Mouse (Mus musculus): ENCODE measurements around the gene Fam131a. TPM values are rescaled to one million over a fixed set of nuclear protein-coding genes. Genes with fewer than 3 reads are reported as not detected.
A peak's percentile ranks its signal among the peaks of the same experiment; 100 is the strongest.

The Fam131a gene
- total RNA-seq, 2 experiments from 2014 or later = 264 to 267 TPM

- no peak for DNase-seq (ENCODE audit: extremely low spot score in 1 of 2, low spot score in 2 of 2)
- intact Hi-C loops (cut with DNase I) = loop anchor here (5.0 kb wide), 1 partner anchor 479 kb away; no protein-coding TSS in a partner anchor
These were observed 19.8 kb downstream of the Fam131a start for GRCm38 (mm10) chr16:20712889-20713288.

GRCm38 (mm10) chr16:20714307-20715080 lies 21.5 kb downstream of the Fam131a start:
- DNase-seq (ENCODE audit: extremely low spot score in 1 of 2, low spot score in 2 of 2) = no peak
- intact Hi-C loops (cut with DNase I) = loop anchor here (5.0 kb wide), 1 partner anchor 478 kb away; no protein-coding TSS in a partner anchor

GRCm38 (mm10) chr16:20715161-20715560 lies 22.1 kb downstream of the Fam131a start:
- DNase-seq (ENCODE audit: extremely low spot score in 1 of 2, low spot score in 2 of 2) = no peak
- intact Hi-C loops (cut with DNase I) = no loop called here

- intact Hi-C loops (cut with DNase I) = no loop called here
- no peak for DNase-seq (ENCODE audit: extremely low spot score in 1 of 2, low spot score in 2 of 2)
These were observed 22.5 kb downstream of the Fam131a start for GRCm38 (mm10) chr16:20715566-20715965.

GRCm38 (mm10) chr16:20715976-20716840 lies 23.2 kb downstream of the Fam131a start:
- DNase-seq (ENCODE audit: extremely low spot score in 1 of 2, low spot score in 2 of 2) = peak; percentile 73 to 88
- intact Hi-C loops (cut with DNase I) = no loop called here

- intact Hi-C loops (cut with DNase I) = no loop called here
- DNase-seq (ENCODE audit: extremely low spot score in 1 of 2, low spot score in 2 of 2) = no peak
These were observed 23.8 kb downstream of the Fam131a start for GRCm38 (mm10) chr16:20716841-20717180.

GRCm38 (mm10) chr16:20717181-20717977 lies 24.3 kb downstream of the Fam131a start, which contains the start of the genes Polr2h and Clcn2:
TSS of gene Polr2h (plus strand) at chr16:20717665.
TSS of gene Clcn2 (minus strand) at chr16:20717746.
- peak; percentile 96 to 98 for DNase-seq (ENCODE audit: extremely low spot score in 1 of 2, low spot score in 2 of 2)
- intact Hi-C loops (cut with DNase I) = no loop called here

- no peak for DNase-seq (ENCODE audit: extremely low spot score in 1 of 2, low spot score in 2 of 2)
- intact Hi-C loops (cut with DNase I) = no loop called here
These were observed 25.1 kb downstream of the Fam131a start for GRCm38 (mm10) chr16:20717978-20718670.

- intact Hi-C loops (cut with DNase I) = no loop called here
- no peak for DNase-seq (ENCODE audit: extremely low spot score in 1 of 2, low spot score in 2 of 2)
These were observed 28.8 kb downstream of the Fam131a start for GRCm38 (mm10) chr16:20721808-20722207.

GRCm38 (mm10) chr16:20722736-20723135 lies 29.7 kb downstream of the Fam131a start:
- intact Hi-C loops (cut with DNase I) = no loop called here
- no peak for DNase-seq (ENCODE audit: extremely low spot score in 1 of 2, low spot score in 2 of 2)

GRCm38 (mm10) chr16:20723247-20723646 lies 30.2 kb downstream of the Fam131a start:
- no peak for DNase-seq (ENCODE audit: extremely low spot score in 1 of 2, low spot score in 2 of 2)
- intact Hi-C loops (cut with DNase I) = no loop called here

- intact Hi-C loops (cut with DNase I) = loop anchor here (1.0 kb wide), 1 partner anchor 37 kb away; no protein-coding TSS in a partner anchor
These were observed 31.3 kb downstream of the Fam131a start for GRCm38 (mm10) chr16:20724338-20724748.

GRCm38 (mm10) chr16:20725321-20725720 lies 32.3 kb downstream of the Fam131a start:
- intact Hi-C loops (cut with DNase I) = loop anchor here (5.0 kb wide), 1 partner anchor 172 kb away; no protein-coding TSS in a partner anchor
- DNase-seq (ENCODE audit: extremely low spot score in 1 of 2, low spot score in 2 of 2) = no peak

More at GRCm38 (mm10) chr16:20724338-20724748, 31.3 kb downstream of the Fam131a start:
- peak in 1 of 2 experiments; percentile 82 for DNase-seq (ENCODE audit: extremely low spot score in 1 of 2, low spot score in 2 of 2)

- intact Hi-C loops (cut with DNase I) = loop anchor here (5.0 kb wide), 1 partner anchor 172 kb away; no protein-coding TSS in a partner anchor
- DNase-seq (ENCODE audit: extremely low spot score in 1 of 2, low spot score in 2 of 2) = no peak
These were observed 32.7 kb downstream of the Fam131a start for GRCm38 (mm10) chr16:20725750-20726149.

GRCm38 (mm10) chr16:20726384-20726783 lies 33.3 kb downstream of the Fam131a start:
- intact Hi-C loops (cut with DNase I) = loop anchor here (5.0 kb wide), 1 partner anchor 171 kb away; no protein-coding TSS in a partner anchor
- DNase-seq (ENCODE audit: extremely low spot score in 1 of 2, low spot score in 2 of 2) = no peak

- intact Hi-C loops (cut with DNase I) = no loop called here
- peak in 1 of 2 experiments; percentile 24 for DNase-seq (ENCODE audit: extremely low spot score in 1 of 2, low spot score in 2 of 2)
These were observed 37.3 kb downstream of the Fam131a start for GRCm38 (mm10) chr16:20730293-20730711.

- no peak for DNase-seq (ENCODE audit: extremely low spot score in 1 of 2, low spot score in 2 of 2)
- intact Hi-C loops (cut with DNase I) = no loop called here
These were observed 38.6 kb downstream of the Fam131a start for GRCm38 (mm10) chr16:20731688-20732087.
